ENCODE assay signal across 13 mouse cellular contexts in genomic region chr2:117748892-117749291, GRCm38 (mm10).
A peak's percentile ranks its signal among the peaks of the same experiment; 100 is the strongest.
DNase-seq lines count a peak whose midpoint lies in the region; ATAC-seq lines count a peak whose summit lies in the region.
"Had no signal": no experiment of that assay in that cellular context is flagged by ENCODE, and none has a peak within 500 bp of the region (broad histone marks: within the 10 kb centered on the region; RNA-seq: fewer than 3 reads in every experiment).

No protein-coding gene starts in this region.

- 89% methylated on average over 4 of the region's 4 CpGs for WGBS in kidney, embryonic 14.5 days

- H3K9ac ChIP-seq in kidney, embryonic 14.5 days (ENCODE audit: low read depth, low read length), result no peak overlapping the region
- H3K9ac ChIP-seq: lung, embryonic 14.5 days had no signal

- no peak overlapping the region for H3K4me3 ChIP-seq in kidney, embryonic 14.5 days (ENCODE audit: low read length)
- H3K4me3 ChIP-seq: hindbrain, embryonic 10.5 days had no signal

- ATAC-seq in kidney, embryonic 14.5 days (ENCODE audit: low FRiP score, low TSS enrichment), result no peak
- ATAC-seq in frontal cortex, adult (ENCODE audit: low TSS enrichment), result no peak

- no peaks in the 10 kb centered on the region for H3K4me1 ChIP-seq in kidney, embryonic 14.5 days (ENCODE audit: control insufficient read depth, insufficient read depth, low read length)
- H3K4me1 ChIP-seq: hindbrain, embryonic 10.5 days had no signal

- DNase-seq in ovary, adult 18-20 months (ENCODE audit: low spot score), result peak; percentile 74
- no peak for DNase-seq in ovary, postnatal 10 days (ENCODE audit: low spot score)
- peak; percentile 84 to 90 for DNase-seq in adrenal gland, postnatal 36 days
- DNase-seq in heart, postnatal 10 days, result peak; percentile 28 to 48
- DNase-seq in urinary bladder, postnatal 25 days (ENCODE audit: low spot score), result peak; percentile 14
- no peak for DNase-seq in layer of hippocampus, postnatal 36 days
- DNase-seq: cerebellum, postnatal 36 days; kidney, postnatal 14 days; lung, embryonic 14.5 days; right cerebral cortex, adult 18-20 months had no signal

- H3K4me2 ChIP-seq in kidney, embryonic 14.5 days (replicated peaks; ENCODE audit: low read depth, low read length), result no peak overlapping the region
- H3K4me2 ChIP-seq: lung, embryonic 14.5 days had no signal

- no peaks in the 10 kb centered on the region for H3K27me3 ChIP-seq in kidney, embryonic 14.5 days (ENCODE audit: control insufficient read depth, insufficient read depth, low read length)

- H3K27ac ChIP-seq in kidney, embryonic 14.5 days (ENCODE audit: low read depth, low read length), result no peak overlapping the region
- H3K27ac ChIP-seq: hindbrain, embryonic 10.5 days had no signal

- no peaks in the 10 kb centered on the region for H3K36me3 ChIP-seq in kidney, embryonic 14.5 days (ENCODE audit: control insufficient read depth, insufficient read depth, low read length)
- H3K36me3 ChIP-seq: hindbrain, embryonic 10.5 days had no signal

- peaks cover 5% of the 10 kb centered on the region; the same call in 1 of the 2 replicates for H3K9me3 ChIP-seq in kidney, embryonic 14.5 days (ENCODE audit: control insufficient read depth, low read length)

- intact Hi-C loops in heart, postnatal 10 days (cut with DNase I), result no loop called here

Comparison
In these comparisons a context has a peak if more than half of its experiments do, and no peak if none do; other contexts are left out.
1. DNase-seq: peak in ovary, adult 18-20 months (single experiment), adrenal gland, postnatal 36 days (2 of 2), heart, postnatal 10 days (2 of 2) and urinary bladder, postnatal 25 days (single experiment); none in ovary, postnatal 10 days (single experiment) and layer of hippocampus, postnatal 36 days (0 of 2).